Mouse (Mus musculus) forebrain, postnatal 0 days (tissue): Measurements from ENCODE around the gene Smc1b. TPM values are rescaled to one million over a fixed set of nuclear protein-coding genes. Genes with fewer than 3 reads are reported as not detected.

Experiments used
- ATAC-seq: fragments of 200-750 bp; cut with Nextera tagmentation; 2 replicates; pipeline ENCODE4 v1.8.0; 2017; ENCODE audit warnings: mild to moderate bottlenecking, moderate library complexity
- DNase-seq: peaks from one replicate; pipeline ENCODE4 v3.0.0-alpha.2; 2015
- H3K27ac ChIP-seq: fragments of 300-500 bp; sonication (generic); 2 replicates; pipeline ENCODE4 v1.5.1; 2014; ENCODE audit warnings: low read depth, mild to moderate bottlenecking, antibody characterized with exemption, low read length, moderate library complexity, mixed read lengths
- H3K27me3 ChIP-seq: fragments of 300-500 bp; sonication (generic); 2 replicates; pipeline ENCODE4 v1.6.1; 2014; ENCODE audit warnings: mild to moderate bottlenecking, low read length, mixed read lengths; ENCODE audit not compliant: insufficient read depth
- H3K36me3 ChIP-seq: fragments of 300-500 bp; sonication (generic); 2 replicates; pipeline ENCODE4 v1.6.1; 2014; ENCODE audit warnings: mild to moderate bottlenecking, moderate library complexity; ENCODE audit not compliant: insufficient read depth
- H3K4me1 ChIP-seq: fragments of 300-500 bp; sonication (generic); 2 replicates; pipeline ENCODE4 v1.6.1; 2014; ENCODE audit warnings: antibody characterized with exemption; ENCODE audit not compliant: insufficient read depth
- H3K4me2 ChIP-seq: fragments of 300-500 bp; sonication (generic); 2 replicates; pipeline ENCODE4 v1.6.1; 2014; ENCODE audit warnings: low read depth, mild to moderate bottlenecking, moderate library complexity
- H3K4me3 ChIP-seq: fragments of 300-500 bp; sonication (generic); 2 replicates; pipeline ENCODE4 v1.5.1; 2014; ENCODE audit warnings: low read depth, low read length, mixed read lengths
- H3K9ac ChIP-seq: fragments of 300-500 bp; sonication (generic); 2 replicates; pipeline ENCODE4 v1.6.1; 2014; ENCODE audit warnings: mild to moderate bottlenecking
- H3K9me3 ChIP-seq: fragments of 300-500 bp; sonication (generic); 2 replicates; pipeline ENCODE4 v1.6.1; 2016; ENCODE audit warnings: low read length
- CTCF ChIP-seq: sonication (generic); IDR thresholded peaks from 2 replicates; pipeline ENCODE4 v1.5.1; 2016; ENCODE audit warnings: antibody characterized with exemption, control low read depth, low read depth
- WGBS: fragments of 180-500 bp; shearing (Covaris S2); extraction: QIAGEN DNeasy Blood & Tissue Kit; methylation state at CpG from one replicate; pipeline ENCODE4 v1.1.7; 2014; 5-methylcytosine and 5-hydroxymethylcytosine counted together
- polyA plus RNA-seq: library from polyadenylated mRNA; unstranded; fragments of >200 nt; fragmentation: Nextera tagmentation; extraction: Ambion mirVana; gene quantifications from 2 replicates; pipeline ENCODE4 v1.2.1, GENCODE M21; 2015
- total RNA-seq: library from RNA; depleted of rRNA; stranded (reverse); fragments of >200 nt; gene quantifications from 2 replicates; pipeline ENCODE4 v1.2.3, GENCODE M21; 2014; rRNA removed

The Smc1b gene
- 0.08 and 0.43 TPM in 2 replicates for total RNA-seq
- polyA plus RNA-seq: 0.19 TPM in 2 replicates

- TF ChIP-seq CTCF: no peak
- H3K27me3 ChIP-seq: no peaks in the 10 kb centered on the region
- WGBS: 32% methylated on average over 55 of the region's 58 CpGs
- no peaks in the 10 kb centered on the region for H3K36me3 ChIP-seq
- H3K4me1 ChIP-seq: peaks cover 9% of the 10 kb centered on the region; the same call in 1 of the 2 replicates
- H3K9ac ChIP-seq: 0 out of 2 replicates have a peak within 1 kb of the TSS, but pooled peaks have one; percentile 14
- H3K27ac ChIP-seq: no peak within 1 kb of the TSS
- DNase-seq (peak; percentile 95), ATAC-seq (peak; percentile 76)
- peak within 1 kb of the TSS; percentile 32 for H3K4me3 ChIP-seq
- H3K4me2 ChIP-seq: peak within 1 kb of the TSS; percentile 55
- no peaks in the 10 kb centered on the region for H3K9me3 ChIP-seq
These were observed at the start of gene Smc1b, which contains the start of gene Ribc2 for GRCm38 (mm10) chr15:85131275-85132192. Gene Smc1b (minus strand): TSS chr15:85131964. Gene Ribc2 (plus strand): TSS chr15:85132078.

GRCm38 (mm10) chr15:85180368-85180767 is 48.6 kb upstream of the Smc1b start:
- DNase-seq: peak; percentile 40
- peak; percentile 16; the same call in 1 of the 2 replicates for ATAC-seq
- H3K27ac ChIP-seq: no peak overlapping the region

GRCm38 (mm10) chr15:85179528-85180180 is 47.9 kb upstream of the Smc1b start:
- DNase-seq (peak; percentile 73), ATAC-seq (peak; percentile 88)
- H3K4me3 ChIP-seq: no peak overlapping the region
- 42% methylated on average over 7 of the region's 7 CpGs for WGBS
- H3K27me3 ChIP-seq: no peaks in the 10 kb centered on the region
- H3K4me1 ChIP-seq: no peaks in the 10 kb centered on the region
- no peak overlapping the region for H3K27ac ChIP-seq
- H3K36me3 ChIP-seq: no peaks in the 10 kb centered on the region
- H3K9ac ChIP-seq: no peak overlapping the region
- no peaks in the 10 kb centered on the region for H3K9me3 ChIP-seq
- no peak overlapping the region for H3K4me2 ChIP-seq
- no peak for TF ChIP-seq CTCF

More at GRCm38 (mm10) chr15:85180368-85180767, 48.6 kb upstream of the Smc1b start:
- Histone ChIP-seq H3K4me1 (no peaks in the 10 kb centered on the region), H3K9me3 (no peaks in the 10 kb centered on the region), H3K27me3 (no peaks in the 10 kb centered on the region), H3K9ac (no peak overlapping the region), H3K4me2 (no peak overlapping the region), H3K36me3 (no peaks in the 10 kb centered on the region), H3K4me3 (no peak overlapping the region)
- no peak for TF ChIP-seq CTCF

GRCm38 (mm10) chr15:85178172-85178571 is 46.4 kb upstream of the Smc1b start:
- no peaks in the 10 kb centered on the region for H3K36me3 ChIP-seq
- no peaks in the 10 kb centered on the region for H3K9me3 ChIP-seq
- H3K4me2 ChIP-seq: no peak overlapping the region
- H3K4me1 ChIP-seq: no peaks in the 10 kb centered on the region
- WGBS: 68% methylated on average over 6 of the region's 6 CpGs
- no peak overlapping the region for H3K27ac ChIP-seq
- ATAC-seq (no peak), DNase-seq (no peak)
- no peak overlapping the region for H3K9ac ChIP-seq
- H3K4me3 ChIP-seq: no peak overlapping the region
- no peak for TF ChIP-seq CTCF
- H3K27me3 ChIP-seq: no peaks in the 10 kb centered on the region

GRCm38 (mm10) chr15:85177576-85177975 is 45.8 kb upstream of the Smc1b start:
- WGBS: 77% methylated on average over 8 of the region's 8 CpGs
- Histone ChIP-seq H3K4me3 (no peak overlapping the region), H3K4me2 (no peak overlapping the region), H3K9me3 (no peaks in the 10 kb centered on the region), H3K4me1 (no peaks in the 10 kb centered on the region), H3K27ac (no peak overlapping the region), H3K9ac (no peak overlapping the region), H3K36me3 (no peaks in the 10 kb centered on the region), H3K27me3 (no peaks in the 10 kb centered on the region)
- ATAC-seq (no peak), DNase-seq (peak; percentile 66)
- TF ChIP-seq CTCF: no peak

GRCm38 (mm10) chr15:85174060-85174459 is 42.3 kb upstream of the Smc1b start:
- ATAC-seq (no peak), DNase-seq (no peak)
- Histone ChIP-seq H3K9me3 (no peaks in the 10 kb centered on the region), H3K4me3 (no peak overlapping the region), H3K36me3 (no peaks in the 10 kb centered on the region), H3K9ac (no peak overlapping the region), H3K4me1 (no peaks in the 10 kb centered on the region), H3K27ac (no peak overlapping the region), H3K4me2 (no peak overlapping the region), H3K27me3 (no peaks in the 10 kb centered on the region)
- WGBS: 81% methylated on average over 10 of the region's 10 CpGs
- no peak for TF ChIP-seq CTCF

- Histone ChIP-seq H3K4me3 (no peak overlapping the region), H3K4me1 (no peaks in the 10 kb centered on the region), H3K27me3 (no peaks in the 10 kb centered on the region), H3K9me3 (no peaks in the 10 kb centered on the region), H3K9ac (no peak overlapping the region), H3K4me2 (no peak overlapping the region), H3K27ac (no peak overlapping the region), H3K36me3 (no peaks in the 10 kb centered on the region)
- no peak for DNase-seq
- TF ChIP-seq CTCF: no peak
- ATAC-seq: no peak
- 82% methylated on average over 8 of the region's 8 CpGs for WGBS
These were observed 41.7 kb upstream of the Smc1b start for GRCm38 (mm10) chr15:85173425-85173824.
